Mouse (Mus musculus): Measurements from ENCODE around the gene Snrpb2.

DNA sequence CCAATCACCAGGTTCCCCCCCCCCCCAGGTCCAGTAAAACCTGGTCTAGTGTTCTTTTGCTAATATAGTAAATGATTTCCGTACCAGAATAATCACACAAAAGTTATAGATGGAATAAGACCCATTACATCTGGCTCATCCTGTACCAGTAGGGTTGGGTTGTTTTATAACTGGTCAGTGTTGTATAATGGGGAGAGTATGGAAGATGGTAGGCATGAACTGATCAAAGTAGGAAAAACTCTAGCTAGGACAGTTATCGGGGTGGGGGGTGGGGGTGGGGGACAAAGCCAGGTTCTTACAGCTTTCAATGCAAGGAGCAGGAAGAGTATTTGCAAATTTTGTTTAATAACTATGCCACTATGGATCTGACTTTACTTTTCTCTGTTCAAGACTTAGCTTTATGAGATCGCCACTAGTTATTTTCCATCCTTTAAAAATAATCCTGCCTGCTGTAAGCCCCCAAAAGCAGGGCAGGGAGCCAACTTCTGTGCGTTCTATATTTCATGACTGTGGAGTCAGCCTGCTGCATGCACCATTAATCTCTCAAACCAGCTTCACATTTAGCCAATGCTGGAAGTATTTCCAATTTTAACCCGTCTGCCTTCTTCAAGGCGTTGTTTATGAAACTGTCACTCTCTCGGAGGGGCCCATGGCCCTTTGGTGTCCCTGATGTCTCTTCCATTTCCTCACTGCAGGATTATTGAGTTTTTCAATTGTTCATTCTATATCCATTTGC, 28.3 kb upstream of the Snrpb2 start:
- no peak for TF ChIP-seq CTCF (conservative IDR thresholded peaks at IDR 0.05; ENCODE audit: low read length)
- TF ChIP-seq NANOG (IDR thresholded peaks at IDR 0.05; ENCODE audit: borderline replicate concordance, low read length) = no peak
